Mouse (Mus musculus) intestine, embryonic 14.5 days (tissue): ENCODE data around the gene Cfap221. TPM values are rescaled to one million over a fixed set of nuclear protein-coding genes. Genes with fewer than 3 reads are reported as not detected.

Source experiments
- ATAC-seq: fragments of 200-750 bp; cut with Nextera tagmentation; replicated peaks from 2 replicates; pipeline ENCODE4 v1.8.0; 2017; ENCODE audit warnings: low read depth, moderate number of reproducible peaks, moderate TSS enrichment, moderate library complexity; ENCODE audit not compliant: low FRiP score, low TSS enrichment
- DNase-seq: peaks from one replicate; pipeline ENCODE4 v3.0.0-alpha.2; 2018; ENCODE audit warnings: low spot score
- H3K27ac ChIP-seq: fragments of 300-500 bp; sonication (generic); 2 replicates; pipeline ENCODE4 v1.5.1; 2014; ENCODE audit warnings: low read depth, mild to moderate bottlenecking, control low read depth
- H3K27me3 ChIP-seq: fragments of 300-500 bp; sonication (generic); replicated peaks from 2 replicates; pipeline ENCODE4 v1.6.1; 2014; ENCODE audit warnings: low read length, control low read depth; ENCODE audit not compliant: control insufficient read depth, insufficient read depth
- H3K36me3 ChIP-seq: fragments of 300-500 bp; sonication (generic); 2 replicates; pipeline ENCODE4 v1.6.1; 2014; ENCODE audit warnings: low read length, control low read depth; ENCODE audit not compliant: control insufficient read depth, insufficient read depth
- H3K4me1 ChIP-seq: fragments of 300-500 bp; sonication (generic); replicated peaks from 2 replicates; pipeline ENCODE4 v1.6.1; 2014; ENCODE audit warnings: low read length, control low read depth, mixed read lengths; ENCODE audit not compliant: control insufficient read depth, insufficient read depth
- H3K4me2 ChIP-seq: fragments of 300-500 bp; sonication (generic); 2 replicates; pipeline ENCODE4 v1.6.1; 2014; ENCODE audit warnings: low read length
- H3K4me3 ChIP-seq: fragments of 300-500 bp; sonication (generic); 2 replicates; pipeline ENCODE4 v1.5.1; 2014; ENCODE audit warnings: low read depth, low read length, control low read depth, mixed read lengths
- H3K9ac ChIP-seq: fragments of 300-500 bp; sonication (generic); 2 replicates; pipeline ENCODE4 v1.6.1; 2014; ENCODE audit warnings: mild to moderate bottlenecking, low read length
- H3K9me3 ChIP-seq: fragments of 300-500 bp; sonication (generic); 2 replicates; pipeline ENCODE4 v1.6.1; 2016; ENCODE audit warnings: low read length, control low read depth; ENCODE audit not compliant: control insufficient read depth
- WGBS: fragments of 180-500 bp; shearing (Covaris S2); extraction: QIAGEN DNeasy Blood & Tissue Kit; methylation state at CpG from one replicate; pipeline ENCODE4 v1.1.7; 2014; 5-methylcytosine and 5-hydroxymethylcytosine counted together
- polyA plus RNA-seq: library from polyadenylated mRNA; unstranded; fragments of >200 nt; fragmentation: Nextera tagmentation; extraction: Ambion mirVana; gene quantifications from 2 replicates; pipeline ENCODE4 v1.2.1, GENCODE M21; 2014

Cfap221 gene
- polyA plus RNA-seq, 1 experiment from 2014 or later, result 0.18 TPM

GRCm38 (mm10) chr1:119886320-119886719 lies 110.7 kb downstream of the Cfap221 start:
- no peak overlapping the region for H3K9ac ChIP-seq
- WGBS, result 38% methylated on average over 7 of the region's 7 CpGs
- no peak overlapping the region for H3K27ac ChIP-seq
- no peaks in the 10 kb centered on the region for H3K4me1 ChIP-seq
- no peak overlapping the region for H3K4me3 ChIP-seq
- no peaks in the 10 kb centered on the region for H3K27me3 ChIP-seq
- H3K36me3 ChIP-seq, result no peaks in the 10 kb centered on the region
- DNase-seq, result no peak
- no peaks in the 10 kb centered on the region for H3K9me3 ChIP-seq
- H3K4me2 ChIP-seq, result no peak overlapping the region
- no peak for ATAC-seq

- WGBS, result 88% methylated on average over 3 of the region's 3 CpGs
- H3K27ac ChIP-seq, result no peak overlapping the region
These were observed 112.8 kb downstream of the Cfap221 start for GRCm38 (mm10) chr1:119884272-119884671.

GRCm38 (mm10) chr1:119878909-119879308 lies 118.1 kb downstream of the Cfap221 start:
- 83% methylated on average over 7 of the region's 7 CpGs for whole genome bisulfite sequencing
- H3K4me2 ChIP-seq, result no peak overlapping the region
- H3K27me3 ChIP-seq, result no peaks in the 10 kb centered on the region
- no peak for DNase-seq
- H3K9me3 ChIP-seq, result no peaks in the 10 kb centered on the region
- no peak overlapping the region for H3K4me3 ChIP-seq
- no peak for ATAC-seq
- no peaks in the 10 kb centered on the region for H3K36me3 ChIP-seq
- H3K9ac ChIP-seq, result no peak overlapping the region
- no peaks in the 10 kb centered on the region for H3K4me1 ChIP-seq
- H3K27ac ChIP-seq, result no peak overlapping the region

More at GRCm38 (mm10) chr1:119884272-119884671, 112.8 kb downstream of the Cfap221 start:
- DNase-seq, result no peak
- Histone ChIP-seq H3K27me3 (no peaks in the 10 kb centered on the region), H3K36me3 (no peaks in the 10 kb centered on the region), H3K9ac (no peak overlapping the region), H3K4me2 (no peak overlapping the region), H3K4me3 (no peak overlapping the region), H3K4me1 (no peaks in the 10 kb centered on the region), H3K9me3 (no peaks in the 10 kb centered on the region)
- ATAC-seq, result no peak

GRCm38 (mm10) chr1:119877469-119877868 lies 119.6 kb downstream of the Cfap221 start:
- no peaks in the 10 kb centered on the region for H3K4me1 ChIP-seq
- H3K9ac ChIP-seq, result no peak overlapping the region
- DNase-seq, result no peak
- no peak for ATAC-seq
- no peaks in the 10 kb centered on the region for H3K27me3 ChIP-seq
- WGBS, result 81% methylated on average over 4 of the region's 4 CpGs
- no peaks in the 10 kb centered on the region for H3K36me3 ChIP-seq
- H3K9me3 ChIP-seq, result no peaks in the 10 kb centered on the region
- no peak overlapping the region for H3K4me3 ChIP-seq
- H3K4me2 ChIP-seq, result no peak overlapping the region
- H3K27ac ChIP-seq, result no peak overlapping the region

Other genes starting within 250 kb of the Cfap221 start
- 7.2 and 10.4 TPM in 2 replicates for gene Ptpn4, start 159.6 kb downstream of the Cfap221 start, polyA plus RNA-seq
- 7.8 and 8.3 TPM in 2 replicates for gene Tmem177, start 84.0 kb downstream of the Cfap221 start, polyA plus RNA-seq
- 1.3 and 1.4 TPM in 2 replicates for gene Sctr, start 9.7 kb upstream of the Cfap221 start, polyA plus RNA-seq
- gene Tmem37, start 76.8 kb upstream of the Cfap221 start, polyA plus RNA-seq, result 12.4 and 17.6 TPM in 2 replicates
- gene Dbi, start 123.8 kb upstream of the Cfap221 start, polyA plus RNA-seq, result 752 and 816 TPM in 2 replicates
- 17.3 and 21.3 TPM in 2 replicates for gene 3110009E18Rik, start 124.0 kb upstream of the Cfap221 start, polyA plus RNA-seq